Mouse (Mus musculus): ENCODE data around the gene Mmp28. TPM values are rescaled to one million over a fixed set of nuclear protein-coding genes. Genes with fewer than 3 reads are reported as not detected.
A peak's percentile ranks its signal among the peaks of the same experiment; 100 is the strongest.

The Mmp28 gene
- polyA plus RNA-seq, 1 experiment from 2014 or later, result 0.41 TPM

DNA sequence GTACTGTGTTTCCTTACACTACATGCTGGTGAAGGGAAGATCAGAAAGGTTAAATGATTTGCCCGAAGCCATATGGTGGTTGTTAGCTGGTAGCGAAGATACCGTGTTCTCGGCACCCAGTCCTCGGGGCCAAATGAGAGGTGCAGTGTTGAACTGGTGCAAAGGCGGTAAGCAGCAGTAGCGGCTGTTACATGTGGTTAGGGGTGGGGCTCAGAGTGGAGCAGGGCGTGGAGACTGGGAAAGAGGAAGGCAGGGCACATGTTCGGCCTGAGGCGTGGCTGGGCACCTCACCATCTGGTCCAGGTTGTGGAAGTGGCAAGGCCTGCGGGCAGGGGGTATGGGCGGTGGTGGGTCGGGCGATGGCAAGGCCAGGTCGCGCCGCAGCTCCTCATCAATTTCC lies 35.9 kb downstream of the Mmp28 start:
- no peak overlapping the region for H3K27ac ChIP-seq (replicated peaks)
- H3K4me2 ChIP-seq, result peak overlapping the region; percentile 48
- H3K4me3 ChIP-seq (replicated peaks), result no peak overlapping the region
- no peak for ATAC-seq (ENCODE audit: insufficient read depth)
- peaks cover 6% of the 10 kb centered on the region for H3K4me1 ChIP-seq (replicated peaks)
- no peaks in the 10 kb centered on the region for H3K36me3 ChIP-seq (replicated peaks)
- 13% methylated on average over 16 of the region's 17 CpGs for WGBS (ENCODE audit: insufficient replicate concordance)
- H3K9ac ChIP-seq, result no peak overlapping the region
- peaks cover 59% of the 10 kb centered on the region for H3K27me3 ChIP-seq
- H3K9me3 ChIP-seq (replicated peaks), result no peaks in the 10 kb centered on the region

DNA sequence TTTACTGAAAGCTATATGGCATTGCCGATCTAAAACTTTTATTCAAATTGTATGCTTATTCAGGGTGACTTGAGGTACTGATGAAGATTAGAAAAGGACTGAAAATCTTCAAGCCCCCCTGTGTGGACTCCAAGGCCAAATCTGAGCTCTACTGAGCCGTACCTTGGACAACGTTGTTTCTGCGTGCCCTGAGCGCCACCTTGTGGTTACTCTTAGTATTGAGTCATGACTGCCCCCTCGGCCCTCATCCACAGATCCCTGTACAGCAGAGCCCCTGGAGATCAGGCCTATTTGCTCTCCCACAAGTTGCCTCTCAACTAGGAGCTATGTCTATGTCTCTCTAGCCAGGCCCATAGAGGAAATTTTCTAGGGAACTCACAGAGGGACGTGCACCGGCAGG lies 38.2 kb downstream of the Mmp28 start:
- no peak overlapping the region for H3K9ac ChIP-seq
- no peaks in the 10 kb centered on the region for H3K9me3 ChIP-seq (replicated peaks)
- H3K4me2 ChIP-seq, result no peak overlapping the region
- no peak overlapping the region for H3K4me3 ChIP-seq (replicated peaks)
- peaks cover 71% of the 10 kb centered on the region for H3K27me3 ChIP-seq
- no peak for ATAC-seq (ENCODE audit: insufficient read depth)
- WGBS (ENCODE audit: insufficient replicate concordance), result 6% methylated on average over 8 of the region's 8 CpGs
- H3K27ac ChIP-seq (replicated peaks), result no peak overlapping the region
- peaks cover 6% of the 10 kb centered on the region for H3K4me1 ChIP-seq (replicated peaks)
- no peaks in the 10 kb centered on the region for H3K36me3 ChIP-seq (replicated peaks)

DNA sequence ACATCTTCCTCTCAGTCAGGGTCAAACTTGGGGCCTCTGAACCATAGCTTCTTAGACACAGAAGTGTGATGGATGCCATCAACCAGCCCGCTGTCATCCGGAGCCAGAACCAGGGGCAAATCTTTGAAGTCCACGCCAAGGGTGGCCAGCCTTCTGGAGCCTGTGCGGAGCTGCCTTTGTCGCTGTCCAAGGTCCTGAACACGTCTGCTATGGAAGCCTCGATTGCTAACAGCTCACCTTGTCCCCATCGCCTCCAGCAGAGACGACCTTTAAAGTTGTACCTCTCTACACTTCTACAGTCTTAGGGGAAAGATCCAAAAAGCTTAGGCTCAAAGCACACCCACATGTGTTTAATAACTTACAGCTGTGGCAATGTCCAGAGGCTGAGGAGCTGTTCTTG lies 41.6 kb downstream of the Mmp28 start:
- Histone ChIP-seq H3K27ac (replicated peaks) (no peak overlapping the region), H3K9me3 (replicated peaks) (no peaks in the 10 kb centered on the region), H3K36me3 (replicated peaks) (no peaks in the 10 kb centered on the region), H3K4me2 (no peak overlapping the region), H3K4me3 (replicated peaks) (no peak overlapping the region), H3K4me1 (replicated peaks) (0 out of 2 replicates have a peak, but pooled peaks cover 5% of the 10 kb centered on the region), H3K9ac (no peak overlapping the region), H3K27me3 (peaks cover 70% of the 10 kb centered on the region)
- 3% methylated on average over 9 of the region's 9 CpGs for WGBS (ENCODE audit: insufficient replicate concordance)
- no peak for ATAC-seq (ENCODE audit: insufficient read depth)

DNA sequence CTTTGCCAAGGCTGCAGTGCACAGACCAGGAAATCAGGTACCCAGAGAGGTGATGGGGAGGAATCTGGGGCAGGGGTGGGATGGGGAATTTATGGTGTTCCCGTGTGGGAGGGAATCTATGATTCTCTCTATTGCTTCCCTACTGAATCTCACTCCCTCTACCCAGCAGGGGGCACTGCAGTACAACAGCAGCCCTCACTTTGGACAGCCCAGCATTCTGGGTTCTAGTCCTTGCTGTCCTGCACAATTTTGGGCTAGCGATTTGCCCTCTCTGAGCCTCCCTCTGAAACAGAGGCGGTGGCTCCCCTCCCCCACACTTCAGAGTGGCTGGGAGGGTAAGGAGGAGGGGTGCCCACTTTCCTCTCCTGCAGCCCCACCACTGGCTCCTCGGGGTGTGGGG lies 42.5 kb downstream of the Mmp28 start:
- H3K36me3 ChIP-seq (replicated peaks), result no peaks in the 10 kb centered on the region
- H3K9me3 ChIP-seq (replicated peaks), result no peaks in the 10 kb centered on the region
- H3K4me3 ChIP-seq (replicated peaks), result no peak overlapping the region
- ATAC-seq (ENCODE audit: insufficient read depth), result no peak
- no peak overlapping the region for H3K27ac ChIP-seq (replicated peaks)
- H3K27me3 ChIP-seq, result peaks cover 60% of the 10 kb centered on the region
- WGBS (ENCODE audit: insufficient replicate concordance), result 28% methylated on average over 4 of the region's 4 CpGs
- 0 out of 2 replicates have a peak, but pooled peaks cover 5% of the 10 kb centered on the region for H3K4me1 ChIP-seq (replicated peaks)
- no peak overlapping the region for H3K4me2 ChIP-seq
- H3K9ac ChIP-seq, result no peak overlapping the region

DNA sequence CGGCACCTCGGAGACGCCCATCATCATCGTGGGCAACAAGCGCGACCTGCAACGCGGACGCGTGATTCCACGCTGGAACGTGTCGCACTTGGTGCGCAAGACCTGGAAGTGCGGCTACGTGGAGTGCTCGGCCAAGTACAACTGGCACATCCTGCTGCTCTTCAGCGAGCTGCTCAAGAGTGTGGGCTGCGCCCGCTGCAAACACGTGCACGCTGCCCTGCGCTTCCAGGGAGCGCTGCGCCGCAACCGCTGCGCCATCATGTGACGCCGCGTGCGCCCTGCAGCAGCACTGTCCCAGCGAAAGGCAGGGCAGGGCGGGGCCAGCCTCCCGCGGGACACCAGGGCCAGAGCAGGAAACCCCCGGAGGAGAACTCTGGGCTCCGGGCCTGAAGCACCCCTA lies 44.3 kb downstream of the Mmp28 start:
- no peak for ATAC-seq (ENCODE audit: insufficient read depth)
- no peak overlapping the region for H3K4me3 ChIP-seq (replicated peaks)
- no peak overlapping the region for H3K9ac ChIP-seq
- no peaks in the 10 kb centered on the region for H3K36me3 ChIP-seq (replicated peaks)
- 7% methylated on average over 38 of the region's 38 CpGs for WGBS (ENCODE audit: insufficient replicate concordance)
- H3K27ac ChIP-seq (replicated peaks), result no peak overlapping the region
- 0 out of 2 replicates have a peak, but pooled peaks cover 5% of the 10 kb centered on the region for H3K4me1 ChIP-seq (replicated peaks)
- no peaks in the 10 kb centered on the region for H3K9me3 ChIP-seq (replicated peaks)
- H3K4me2 ChIP-seq, result no peak overlapping the region
- H3K27me3 ChIP-seq, result peaks cover 56% of the 10 kb centered on the region

DNA sequence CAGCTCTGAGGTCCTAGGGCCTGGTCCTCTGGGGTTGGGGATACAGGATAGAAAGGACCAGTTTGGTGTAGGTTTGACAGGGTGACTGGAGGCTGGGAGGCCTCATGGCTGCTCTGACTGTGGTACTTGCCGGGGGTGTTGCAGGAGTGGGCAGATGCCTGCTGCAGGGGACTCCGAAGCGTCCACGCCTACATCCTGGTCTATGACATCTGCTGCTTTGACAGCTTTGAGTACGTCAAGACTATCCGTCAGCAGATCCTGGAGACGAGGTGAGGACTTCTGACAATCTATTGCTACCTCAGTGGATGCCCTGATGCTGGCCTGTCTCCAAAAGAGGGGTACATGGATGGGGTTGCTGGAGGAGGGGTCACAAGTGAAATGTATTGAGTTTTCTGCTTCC lies 45.2 kb downstream of the Mmp28 start:
- H3K4me1 ChIP-seq (replicated peaks), result 0 out of 2 replicates have a peak, but pooled peaks cover 5% of the 10 kb centered on the region
- H3K36me3 ChIP-seq (replicated peaks), result no peaks in the 10 kb centered on the region
- no peak for ATAC-seq (ENCODE audit: insufficient read depth)
- no peak overlapping the region for H3K4me3 ChIP-seq (replicated peaks)
- H3K27ac ChIP-seq (replicated peaks), result no peak overlapping the region
- 62% methylated on average over 7 of the region's 7 CpGs for WGBS (ENCODE audit: insufficient replicate concordance)
- H3K9me3 ChIP-seq (replicated peaks), result no peaks in the 10 kb centered on the region
- H3K27me3 ChIP-seq, result peaks cover 59% of the 10 kb centered on the region
- no peak overlapping the region for H3K9ac ChIP-seq
- no peak overlapping the region for H3K4me2 ChIP-seq

DNA sequence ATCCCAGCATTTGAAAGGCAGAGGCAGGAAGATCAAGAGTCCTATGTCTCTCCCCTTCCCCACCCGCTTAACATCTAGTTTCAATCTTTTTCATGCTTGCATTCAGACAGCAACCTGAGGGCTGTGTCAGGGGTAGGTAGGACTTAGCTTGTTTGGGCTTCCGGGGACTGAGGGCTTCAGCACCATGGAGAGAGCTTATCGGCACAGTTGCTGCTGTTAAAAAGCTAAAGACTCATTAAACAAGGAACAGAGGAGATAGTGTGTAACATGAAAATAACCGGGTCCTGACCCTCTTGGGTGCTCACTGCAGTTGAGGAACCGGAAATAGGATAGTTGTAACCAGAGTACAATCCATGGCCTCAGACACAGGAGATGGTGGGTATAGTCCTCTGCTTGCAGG lies 45.8 kb downstream of the Mmp28 start:
- Histone ChIP-seq H3K4me1 (replicated peaks) (0 out of 2 replicates have a peak, but pooled peaks cover 5% of the 10 kb centered on the region), H3K27ac (replicated peaks) (no peak overlapping the region), H3K27me3 (peaks cover 64% of the 10 kb centered on the region), H3K36me3 (replicated peaks) (no peaks in the 10 kb centered on the region), H3K9ac (no peak overlapping the region), H3K4me2 (no peak overlapping the region), H3K4me3 (replicated peaks) (no peak overlapping the region), H3K9me3 (replicated peaks) (no peaks in the 10 kb centered on the region)
- 4% methylated on average over 5 of the region's 5 CpGs for WGBS (ENCODE audit: insufficient replicate concordance)
- no peak for ATAC-seq (ENCODE audit: insufficient read depth)

DNA sequence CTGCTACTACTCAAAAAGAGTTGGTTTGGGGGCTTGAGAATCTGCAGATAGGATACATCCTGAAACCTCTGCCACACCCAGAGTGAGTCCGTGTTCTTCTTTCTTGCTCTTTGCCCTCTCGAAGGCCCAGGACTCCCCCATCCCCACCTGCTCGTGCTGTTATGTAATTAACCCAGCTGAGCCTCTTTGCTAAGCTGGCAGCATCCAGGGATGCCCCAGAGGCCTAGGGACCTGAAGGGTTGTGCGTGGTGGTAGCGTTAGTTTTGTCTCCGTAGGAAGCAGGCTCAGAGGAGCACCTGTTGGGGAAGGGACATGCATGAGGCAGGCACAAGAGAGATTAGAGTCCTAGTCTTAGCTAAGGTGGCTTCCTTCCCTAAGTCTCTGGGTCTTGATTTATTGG lies 52.4 kb downstream of the Mmp28 start:
- Histone ChIP-seq H3K36me3 (replicated peaks) (no peaks in the 10 kb centered on the region), H3K4me3 (replicated peaks) (no peak overlapping the region), H3K27ac (replicated peaks) (no peak overlapping the region), H3K9ac (no peak overlapping the region), H3K4me2 (no peak overlapping the region), H3K9me3 (replicated peaks) (no peaks in the 10 kb centered on the region), H3K4me1 (replicated peaks) (no peaks in the 10 kb centered on the region; the same call in 1 of the 2 replicates), H3K27me3 (peaks cover 58% of the 10 kb centered on the region)
- 59% methylated on average over 6 of the region's 6 CpGs for WGBS (ENCODE audit: insufficient replicate concordance)
- ATAC-seq (ENCODE audit: insufficient read depth), result no peak

DNA sequence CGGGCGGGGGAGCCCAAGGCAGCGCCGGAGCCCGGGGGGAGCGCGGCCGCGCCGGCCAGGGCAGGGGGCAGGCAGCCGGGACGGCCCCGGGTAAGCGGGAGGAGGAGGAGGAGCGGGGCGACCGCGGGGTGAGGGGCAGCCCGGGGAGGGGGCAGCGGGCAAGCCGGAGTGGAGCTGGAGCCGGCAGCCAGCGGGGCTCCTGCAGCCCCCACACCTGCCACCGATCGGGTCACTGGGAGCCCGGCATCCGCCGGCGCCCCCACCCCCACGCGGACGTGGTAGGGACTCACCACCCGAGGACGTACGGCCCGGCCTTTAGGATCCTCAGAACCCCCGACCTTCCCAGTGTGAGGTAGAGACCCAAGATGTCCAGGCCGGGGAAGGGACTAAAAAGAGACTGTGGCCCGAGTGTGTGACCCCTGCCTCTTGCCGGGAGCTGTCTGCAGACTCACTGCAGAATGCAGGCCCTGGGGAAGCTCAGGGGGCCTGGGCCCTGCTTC lies 53.0 kb downstream of the Mmp28 start:
- H3K9me3 ChIP-seq (replicated peaks), result no peaks in the 10 kb centered on the region
- no peak for ATAC-seq (ENCODE audit: insufficient read depth)
- no peaks in the 10 kb centered on the region; the same call in 1 of the 2 replicates for H3K4me1 ChIP-seq (replicated peaks)
- no peaks in the 10 kb centered on the region for H3K36me3 ChIP-seq (replicated peaks)
- WGBS (ENCODE audit: insufficient replicate concordance), result 3% methylated on average over 36 of the region's 40 CpGs
- peaks cover 58% of the 10 kb centered on the region for H3K27me3 ChIP-seq
- H3K27ac ChIP-seq (replicated peaks), result no peak overlapping the region
- peak overlapping the region; percentile 58 for H3K4me3 ChIP-seq (replicated peaks)
- H3K4me2 ChIP-seq, result peak overlapping the region; percentile 68
- H3K9ac ChIP-seq, result peak overlapping the region; percentile 15; the same call in 1 of the 2 replicates

- peak within 1 kb of the TSS; percentile 15; the same call in 1 of the 2 replicates for H3K9ac ChIP-seq
- no peak for ATAC-seq (ENCODE audit: insufficient read depth)
Measured at GRCm38 (mm10) chr11:83409087-83409754, 53.6 kb downstream of the Mmp28 start, which contains the start of gene Rasl10b. TSS of gene Rasl10b (plus strand) at chr11:83409137.

DNA sequence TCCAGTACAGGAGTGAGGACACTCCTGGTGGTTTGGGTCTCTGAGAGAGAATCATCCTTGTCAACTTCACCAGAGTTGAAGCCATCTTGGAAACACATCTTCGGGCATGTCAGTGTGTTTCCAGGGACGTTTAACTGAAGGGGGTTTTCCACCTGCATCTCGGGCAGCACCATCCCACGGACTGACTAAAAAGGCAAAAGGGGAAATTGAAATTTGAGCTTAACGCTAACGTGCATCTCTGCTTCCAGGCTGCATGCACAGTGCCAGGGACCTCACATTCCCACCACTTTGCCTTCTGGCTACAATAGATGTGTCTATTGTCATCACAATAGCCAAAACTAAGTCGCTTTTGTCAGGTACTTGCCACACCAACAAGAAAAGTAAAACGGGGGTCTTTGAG lies 54.6 kb downstream of the Mmp28 start:
- H3K27me3 ChIP-seq, result peaks cover 58% of the 10 kb centered on the region
- no peak overlapping the region for H3K27ac ChIP-seq (replicated peaks)
- no peak overlapping the region for H3K9ac ChIP-seq
- no peak overlapping the region for H3K4me2 ChIP-seq
- H3K36me3 ChIP-seq (replicated peaks), result peaks cover 6% of the 10 kb centered on the region
- no peak overlapping the region for H3K4me3 ChIP-seq (replicated peaks)
- no peaks in the 10 kb centered on the region for H3K9me3 ChIP-seq (replicated peaks)
- 25% methylated on average over 8 of the region's 8 CpGs for WGBS (ENCODE audit: insufficient replicate concordance)
- no peaks in the 10 kb centered on the region; the same call in 1 of the 2 replicates for H3K4me1 ChIP-seq (replicated peaks)
- no peak for ATAC-seq (ENCODE audit: insufficient read depth)

More at GRCm38 (mm10) chr11:83409087-83409754, 53.6 kb downstream of the Mmp28 start, which contains the start of gene Rasl10b:
- WGBS (ENCODE audit: insufficient replicate concordance), result 5% methylated on average over 29 of the region's 44 CpGs
- Histone ChIP-seq H3K4me3 (replicated peaks) (peak within 1 kb of the TSS; percentile 58), H3K4me2 (peak within 1 kb of the TSS; percentile 68), H3K27me3 (peaks cover 58% of the 10 kb centered on the region), H3K9me3 (replicated peaks) (no peaks in the 10 kb centered on the region), H3K27ac (replicated peaks) (no peak within 1 kb of the TSS), H3K36me3 (replicated peaks) (no peaks in the 10 kb centered on the region), H3K4me1 (replicated peaks) (no peaks in the 10 kb centered on the region; the same call in 1 of the 2 replicates)
